Mouse (Mus musculus) left cerebral cortex, postnatal 4 days (tissue): ENCODE measurements around the gene Fkbp6. TPM values are rescaled to one million over a fixed set of nuclear protein-coding genes. Genes with fewer than 3 reads are reported as not detected.

ENCODE experiments used
- DNase-seq: peaks from one replicate; pipeline ENCODE4 v3.0.0-alpha.2; 2022
- intact Hi-C: fragments of 180-260 bp; cut with DNase I; formaldehyde crosslinking; loops from one replicate; pipeline ENCODE4 v1.15.1; 2025
- total RNA-seq, 2 experiments: library from RNA; stranded (reverse); gene quantifications; 2 replicates each; pipeline ENCODE4 v1.2.3; 2021

Gene Fkbp6
- total RNA-seq, 2 experiments from 2014 or later: 0.42 to 0.64 TPM

GRCm38 (mm10) chr5:135285211-135285610 lies 64.6 kb downstream of the Fkbp6 start:
- intact Hi-C loops: loop anchor here (5.0 kb wide), 1 partner anchor 43 kb away; no protein-coding TSS in a partner anchor
- DNase-seq: no peak

DNA sequence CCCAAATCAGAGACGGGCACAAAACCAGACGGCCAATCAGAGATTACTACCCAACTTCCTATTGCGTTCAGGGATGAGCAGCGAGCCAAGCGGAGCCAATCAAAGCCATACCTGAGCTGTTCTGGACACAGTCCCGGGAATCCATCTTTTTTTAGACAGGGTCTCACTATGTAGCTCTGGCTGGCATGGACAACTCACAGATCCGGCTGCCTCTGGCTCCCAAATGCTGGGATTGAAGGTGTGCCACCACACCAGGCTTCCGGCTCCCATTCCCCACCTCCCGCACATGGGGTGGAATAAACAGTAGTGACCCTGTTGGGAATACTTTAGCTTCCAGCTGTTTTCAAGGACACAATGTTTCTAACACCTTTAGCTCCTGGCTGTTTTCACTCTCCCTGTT lies 69.6 kb downstream of the Fkbp6 start:
- intact Hi-C loops: no loop called here
- DNase-seq: no peak

GRCm38 (mm10) chr5:135276597-135276996 lies 73.2 kb downstream of the Fkbp6 start:
- DNase-seq: no peak
- intact Hi-C loops: no loop called here

GRCm38 (mm10) chr5:135274663-135275396 lies 75.0 kb downstream of the Fkbp6 start:
- peak; percentile 26 for DNase-seq
- intact Hi-C loops: no loop called here

GRCm38 (mm10) chr5:135271563-135272165 lies 78.2 kb downstream of the Fkbp6 start:
- intact Hi-C loops: no loop called here
- peak; percentile 92 for DNase-seq

- DNase-seq: no peak
- intact Hi-C loops: no loop called here
Observed at GRCm38 (mm10) chr5:135270361-135270760, 79.5 kb downstream of the Fkbp6 start.

GRCm38 (mm10) chr5:135269451-135269850 lies 80.4 kb downstream of the Fkbp6 start:
- intact Hi-C loops: no loop called here
- DNase-seq: no peak

DNA sequence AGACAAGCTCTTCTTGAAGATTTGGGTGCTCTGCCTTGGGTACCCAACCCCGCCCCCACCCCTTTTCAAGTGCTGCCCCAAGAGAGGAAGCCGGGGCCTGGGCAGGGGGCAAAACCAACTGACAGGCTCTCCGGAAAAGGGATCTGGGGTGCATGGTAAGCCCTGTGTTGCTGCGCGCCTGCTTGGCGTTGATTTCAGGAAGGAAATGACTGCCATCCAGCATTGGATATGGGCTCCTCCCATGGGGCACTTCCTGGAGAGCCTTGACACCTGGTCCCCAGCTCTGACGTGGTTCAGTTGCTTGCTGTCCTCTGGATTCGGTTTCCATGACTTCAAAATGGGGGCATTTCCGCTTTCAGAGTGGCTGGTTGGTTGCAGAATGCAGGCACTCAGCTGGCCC lies 85.3 kb downstream of the Fkbp6 start:
- intact Hi-C loops: no loop called here
- no peak for DNase-seq

GRCm38 (mm10) chr5:135263866-135264503 lies 85.9 kb downstream of the Fkbp6 start:
- DNase-seq: peak; percentile 53
- intact Hi-C loops: no loop called here

GRCm38 (mm10) chr5:135258280-135259150 lies 91.3 kb downstream of the Fkbp6 start:
- intact Hi-C loops: no loop called here
- peak; percentile 73 for DNase-seq

DNA sequence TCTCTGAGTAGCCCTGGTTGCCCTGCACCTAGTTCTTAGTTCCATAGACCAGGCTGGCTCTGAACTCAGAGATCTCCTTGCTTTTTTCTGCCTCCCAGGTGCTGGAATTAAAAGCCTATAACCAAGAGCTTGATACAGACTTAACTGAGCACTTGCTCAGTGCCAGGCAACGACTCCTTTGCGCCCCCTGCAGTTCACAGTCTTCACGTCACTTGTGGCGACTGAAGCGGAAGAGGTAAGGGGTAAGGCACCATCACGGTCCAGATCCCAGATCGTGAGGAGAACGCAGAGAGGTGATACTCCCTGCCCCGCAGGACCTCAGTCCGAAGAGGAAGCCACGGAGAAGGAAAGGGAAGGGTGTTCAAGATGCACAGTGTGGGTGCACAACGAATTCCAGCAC lies 92.3 kb downstream of the Fkbp6 start:
- intact Hi-C loops: no loop called here
- DNase-seq: no peak

- no peak for DNase-seq
- intact Hi-C loops: no loop called here
Observed at GRCm38 (mm10) chr5:135256166-135256565, 93.7 kb downstream of the Fkbp6 start.

DNA sequence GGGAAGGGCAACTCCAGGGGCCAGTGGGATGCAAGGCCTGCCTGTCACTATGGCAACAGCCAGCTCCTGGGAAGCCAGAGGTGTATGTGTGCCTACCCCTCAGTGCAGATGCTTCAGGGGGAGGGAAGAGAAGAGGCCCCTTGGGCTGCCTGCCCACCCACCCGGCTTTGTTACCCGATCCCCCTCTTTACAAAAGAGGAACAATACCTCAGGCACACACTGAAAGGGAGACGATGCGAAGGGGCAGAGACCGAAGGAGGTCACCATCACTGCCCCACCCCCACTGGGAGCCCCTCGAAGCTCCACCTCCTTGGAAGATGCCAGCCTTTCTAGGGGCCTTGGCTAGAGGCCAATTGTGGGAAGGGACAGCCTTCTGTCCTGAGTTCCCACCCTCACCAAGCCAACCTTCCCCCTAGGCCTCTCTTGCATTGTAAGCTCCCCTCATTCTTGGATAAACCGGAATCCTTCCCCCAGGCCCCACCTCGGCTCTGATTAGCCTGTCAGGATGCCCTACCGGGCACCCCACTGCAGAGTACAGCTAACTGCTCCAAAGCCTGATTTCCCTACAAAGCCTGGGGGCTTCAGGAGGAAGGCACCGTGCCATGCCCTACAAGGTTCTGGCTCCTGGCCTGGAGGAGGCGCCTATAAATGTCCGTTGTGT lies 96.0 kb downstream of the Fkbp6 start:
- DNase-seq: peak; percentile 81
- intact Hi-C loops: no loop called here

DNA sequence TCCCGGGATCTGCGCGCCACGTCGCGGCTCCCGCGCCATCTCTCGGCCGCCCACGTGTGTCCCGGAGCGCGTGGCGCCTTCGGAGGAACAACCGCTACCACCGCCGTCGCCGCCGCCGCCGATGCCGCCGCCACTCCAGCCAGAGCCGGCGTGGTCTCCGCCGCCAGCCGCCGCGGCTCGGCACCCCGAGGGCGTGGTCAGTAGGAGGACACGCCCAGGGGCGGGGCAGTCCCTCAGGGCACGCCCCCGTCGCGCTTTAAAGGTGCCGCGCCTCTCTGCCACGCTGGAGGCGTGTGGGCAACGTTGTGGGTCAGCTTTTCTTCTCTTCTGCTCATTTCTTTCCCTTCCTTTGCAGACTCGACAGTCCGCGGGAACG lies 98.8 kb downstream of the Fkbp6 start, which contains the start of gene Fzd9:
TSS of gene Fzd9 (minus strand) at position 152 of the 376 bp plus-strand sequence.
- intact Hi-C loops: no loop called here
- peak; percentile 89 for DNase-seq

- no peak for DNase-seq
- intact Hi-C loops: no loop called here
Observed at GRCm38 (mm10) chr5:135250186-135251078, 99.4 kb downstream of the Fkbp6 start.

DNA sequence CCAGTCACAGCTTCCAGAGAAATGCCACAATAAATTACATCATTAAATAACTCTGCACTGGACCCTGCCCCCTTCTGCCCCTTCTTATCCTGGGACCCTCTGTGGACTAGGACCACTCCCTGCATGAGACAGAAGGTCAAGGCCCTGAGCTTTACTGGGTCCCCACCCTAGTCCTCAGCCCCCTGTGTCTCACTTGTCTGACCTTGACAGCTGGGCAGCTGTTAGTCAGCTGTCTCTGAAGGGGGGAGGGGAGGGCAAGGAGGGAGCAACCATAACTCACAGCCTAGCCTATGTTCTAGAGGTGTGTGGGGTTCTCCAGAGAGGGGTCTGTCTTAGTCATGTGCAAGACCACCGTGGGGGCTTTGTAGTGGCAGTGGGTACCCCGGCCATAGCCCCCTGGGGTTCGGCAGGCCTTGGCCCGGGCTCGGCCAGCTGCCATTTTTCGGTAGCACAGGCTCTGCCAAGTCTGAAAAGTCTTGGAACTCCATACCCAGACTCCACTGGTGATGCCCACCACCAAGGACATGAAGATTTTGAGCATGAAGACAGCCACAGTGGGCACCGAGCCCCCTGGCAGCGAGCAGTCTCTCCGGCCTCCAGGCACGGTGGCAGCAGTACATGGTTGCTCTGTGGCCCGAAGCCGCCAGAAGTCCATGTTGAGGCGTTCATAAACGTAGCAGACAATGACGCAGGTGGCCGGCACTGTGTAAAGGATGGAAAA lies 100.7 kb downstream of the Fkbp6 start:
- peak; percentile 49 for DNase-seq
- intact Hi-C loops: no loop called here

GRCm38 (mm10) chr5:135247337-135247736 lies 102.5 kb downstream of the Fkbp6 start:
- no peak for DNase-seq
- intact Hi-C loops: no loop called here

DNA sequence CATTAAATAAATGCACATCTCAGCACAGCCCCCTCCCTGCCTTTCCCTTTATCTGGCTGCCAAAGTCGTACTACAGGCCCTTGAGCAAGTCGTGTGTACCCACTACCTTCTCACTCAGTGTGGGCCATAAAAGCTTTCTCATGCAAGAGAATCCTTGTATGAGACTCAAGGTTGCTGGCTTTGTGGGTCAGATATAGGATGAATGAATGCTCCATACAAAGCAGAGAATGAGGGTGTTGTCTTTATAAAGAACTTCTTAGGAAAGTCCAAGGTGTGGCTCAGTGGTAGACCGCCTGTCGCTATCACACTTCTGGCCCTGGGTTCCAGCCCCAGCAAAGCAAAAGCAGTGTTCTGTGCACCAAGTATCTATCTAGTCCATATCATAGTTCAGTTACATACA lies 103.3 kb downstream of the Fkbp6 start:
- intact Hi-C loops: no loop called here

GRCm38 (mm10) chr5:135243166-135243565 lies 106.7 kb downstream of the Fkbp6 start:
- no peak for DNase-seq
- intact Hi-C loops: loop anchor here (5.0 kb wide), 1 partner anchor 44 kb away; no protein-coding TSS in a partner anchor

More for the DNA sequence above, 103.3 kb downstream of the Fkbp6 start:
- no peak for DNase-seq
